Mouse (Mus musculus): ENCODE measurements around the gene Gsx1.

Gsx1 gene

DNA sequence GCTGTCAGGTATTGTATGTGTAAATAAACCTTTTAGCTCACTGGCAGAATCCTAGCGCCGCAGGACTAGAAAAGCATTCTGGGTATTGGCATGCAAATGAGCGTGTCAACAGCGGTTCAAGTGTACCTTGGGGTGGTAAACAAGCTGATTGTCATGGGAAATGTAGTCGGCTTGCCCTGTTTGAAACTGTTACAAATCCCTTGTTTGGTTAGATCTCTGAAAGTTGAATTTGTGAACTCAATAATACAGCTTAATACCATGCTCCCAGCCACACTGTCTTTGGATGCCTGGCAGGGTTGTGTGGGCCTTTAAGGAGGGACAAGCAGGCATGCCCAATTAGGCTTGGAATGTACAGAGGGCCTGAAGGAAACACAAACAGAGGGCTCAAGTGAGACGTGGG lies 16.4 kb downstream of the Gsx1 start:
- DNase-seq (ENCODE audit: extremely low spot score), result peak; percentile 7

DNA sequence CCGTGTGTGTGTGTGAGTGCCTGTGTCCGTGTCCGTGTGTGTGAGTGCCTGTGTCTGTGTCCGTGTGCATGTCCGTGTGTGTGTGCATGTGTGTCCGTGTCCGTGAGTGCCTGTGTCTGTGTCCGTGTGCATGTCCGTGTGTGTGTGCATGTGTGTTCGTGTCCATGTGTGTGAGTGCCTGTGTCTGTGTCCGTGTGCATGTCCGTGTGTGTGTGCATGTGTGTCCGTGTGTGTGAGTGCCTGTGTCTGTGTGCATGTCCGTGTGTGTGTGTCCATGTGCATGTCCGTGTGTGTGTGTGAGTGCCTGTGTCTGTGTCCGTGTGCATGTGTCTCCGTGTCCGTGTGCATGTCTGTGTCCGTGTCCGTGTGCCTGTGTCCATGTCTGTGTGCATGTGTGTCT lies 19.4 kb downstream of the Gsx1 start:
- DNase-seq (ENCODE audit: extremely low spot score), result no peak

DNA sequence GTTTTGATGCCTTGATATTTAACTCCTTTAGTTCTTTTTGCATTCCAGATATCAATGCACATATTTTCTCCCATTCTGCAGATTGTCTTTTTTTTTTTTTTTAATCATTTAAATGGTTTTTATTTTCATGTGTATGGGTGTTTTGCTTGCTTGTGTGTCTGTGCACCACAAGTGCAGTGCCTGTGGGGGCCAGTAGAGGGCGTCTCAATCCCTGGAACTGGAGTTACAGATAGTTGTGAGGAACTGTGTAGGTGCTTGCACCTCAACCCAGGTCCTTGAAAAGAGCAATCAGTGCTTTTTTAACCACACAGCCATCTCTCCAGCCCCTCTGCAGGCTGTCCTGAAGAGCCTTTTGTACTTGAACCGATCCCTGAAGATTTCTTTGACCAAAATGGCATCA lies 20.0 kb downstream of the Gsx1 start:
- no peak for DNase-seq (ENCODE audit: extremely low spot score)

DNA sequence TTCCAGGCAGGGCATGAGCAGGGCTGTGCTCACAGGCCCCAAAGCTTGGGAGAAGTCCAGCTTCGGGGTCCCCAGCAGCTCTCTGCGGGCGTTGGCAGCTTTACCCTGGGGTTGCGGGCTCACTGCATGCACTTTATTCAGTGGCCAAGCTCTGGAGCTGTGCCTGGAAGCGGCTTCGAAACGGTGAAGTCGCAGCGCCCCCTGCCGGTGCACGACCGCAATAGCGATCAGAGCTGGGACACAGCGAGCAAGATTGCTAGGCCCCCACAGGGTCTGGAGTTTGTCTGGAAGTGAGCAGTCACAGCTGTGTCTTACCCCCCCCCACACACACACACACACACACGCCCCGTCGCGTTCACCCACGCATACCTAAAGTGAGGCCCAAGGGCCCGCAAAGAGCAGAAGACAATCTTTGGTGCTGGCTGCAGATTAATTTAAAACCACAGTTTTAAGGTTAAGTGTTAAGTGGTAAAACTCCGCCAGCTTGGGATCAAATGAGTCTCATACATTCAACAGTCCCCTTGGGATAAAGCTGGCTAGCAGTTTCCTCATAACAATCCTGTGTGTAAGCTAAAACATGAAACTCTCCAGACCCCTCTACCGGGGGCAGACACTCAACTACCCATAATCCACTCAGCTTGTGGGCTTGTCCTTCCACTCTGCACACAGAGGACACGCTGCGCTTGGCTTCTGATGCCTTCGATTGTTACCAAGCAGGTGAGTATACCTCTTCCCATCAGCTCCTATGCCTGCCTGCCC lies 39.0 kb downstream of the Gsx1 start:
- DNase-seq (ENCODE audit: extremely low spot score), result peak; percentile 82

DNA sequence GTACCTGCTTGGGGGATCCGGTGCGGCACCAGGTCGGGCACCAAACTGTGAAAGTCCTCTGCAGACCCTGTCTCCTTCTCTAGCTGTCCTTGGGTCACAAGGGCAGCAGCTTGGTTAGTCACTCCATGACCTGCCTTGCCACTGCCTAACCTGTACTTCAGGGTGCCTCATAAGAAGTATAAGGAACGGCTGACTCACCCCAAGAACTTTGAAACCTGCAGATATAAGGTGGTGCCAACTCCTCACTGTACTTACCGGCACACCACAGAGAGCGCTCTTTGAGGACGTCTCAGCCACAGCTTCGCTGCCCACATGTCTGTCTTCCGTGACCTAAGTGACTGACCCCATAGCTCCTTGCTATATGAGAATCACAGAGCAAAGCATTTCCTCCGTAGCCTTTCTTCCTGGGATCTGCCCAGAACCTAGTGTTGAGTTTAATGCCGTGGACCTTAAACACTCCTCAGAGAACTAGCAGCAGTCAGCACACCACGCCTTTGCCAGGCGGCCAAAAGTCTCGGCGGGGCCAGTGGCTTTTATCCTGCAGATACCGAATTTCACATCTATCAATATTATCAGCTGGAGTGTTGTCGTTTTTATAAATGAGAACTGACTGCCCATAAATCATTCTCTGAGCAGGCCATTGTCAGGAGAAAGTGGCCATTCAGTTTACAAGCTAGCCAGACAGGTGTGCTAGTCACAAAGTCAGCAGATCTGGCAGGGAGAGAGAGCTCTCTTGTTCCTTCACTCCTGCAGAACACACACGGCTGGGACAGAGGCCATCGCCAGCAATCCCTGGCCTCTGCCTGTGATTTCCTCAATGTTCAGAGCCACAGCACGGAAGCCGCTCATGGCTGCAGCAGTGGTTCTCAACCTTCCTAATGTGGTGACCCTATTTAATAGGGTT lies 47.2 kb downstream of the Gsx1 start:
- DNase-seq (ENCODE audit: extremely low spot score), result no peak

All from embryo, embryonic 9.5 days (tissue).